Mouse (Mus musculus): ENCODE measurements around the gene Tmem127. TPM values are rescaled to one million over a fixed set of nuclear protein-coding genes. Genes with fewer than 3 reads are reported as not detected.
A peak's percentile ranks its signal among the peaks of the same experiment; 100 is the strongest.
"Not testable (repeated sequence)": the region's sequence is repeated elsewhere in the genome, so short reads cannot be mapped to it uniquely, and the experiment has no call there.

Tmem127 gene
- total and polyA plus RNA-seq, 3 experiments: 84.1 to 150 (median 87.6) TPM

DNA sequence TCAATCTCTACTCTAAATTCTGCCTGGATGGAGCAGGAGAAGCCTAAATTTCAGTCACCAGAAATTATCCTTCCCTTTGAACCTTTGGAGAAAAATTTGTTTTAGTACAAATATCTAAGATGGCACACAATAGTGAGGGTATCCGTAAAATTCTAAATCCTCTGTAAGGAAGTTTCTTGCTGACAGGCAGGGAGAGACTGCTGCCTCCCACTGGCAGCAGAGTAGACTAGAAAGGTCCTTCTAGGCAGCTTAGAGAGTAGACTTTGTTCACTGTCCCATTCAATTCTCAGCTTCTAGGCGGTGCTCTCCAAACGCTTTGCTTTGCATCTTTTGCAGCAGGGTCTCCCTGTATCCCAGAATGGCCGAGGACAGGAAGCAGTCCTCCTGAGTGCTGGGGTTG, 20.1 kb downstream of the Tmem127 start:
- DNase-seq: no peak

DNA sequence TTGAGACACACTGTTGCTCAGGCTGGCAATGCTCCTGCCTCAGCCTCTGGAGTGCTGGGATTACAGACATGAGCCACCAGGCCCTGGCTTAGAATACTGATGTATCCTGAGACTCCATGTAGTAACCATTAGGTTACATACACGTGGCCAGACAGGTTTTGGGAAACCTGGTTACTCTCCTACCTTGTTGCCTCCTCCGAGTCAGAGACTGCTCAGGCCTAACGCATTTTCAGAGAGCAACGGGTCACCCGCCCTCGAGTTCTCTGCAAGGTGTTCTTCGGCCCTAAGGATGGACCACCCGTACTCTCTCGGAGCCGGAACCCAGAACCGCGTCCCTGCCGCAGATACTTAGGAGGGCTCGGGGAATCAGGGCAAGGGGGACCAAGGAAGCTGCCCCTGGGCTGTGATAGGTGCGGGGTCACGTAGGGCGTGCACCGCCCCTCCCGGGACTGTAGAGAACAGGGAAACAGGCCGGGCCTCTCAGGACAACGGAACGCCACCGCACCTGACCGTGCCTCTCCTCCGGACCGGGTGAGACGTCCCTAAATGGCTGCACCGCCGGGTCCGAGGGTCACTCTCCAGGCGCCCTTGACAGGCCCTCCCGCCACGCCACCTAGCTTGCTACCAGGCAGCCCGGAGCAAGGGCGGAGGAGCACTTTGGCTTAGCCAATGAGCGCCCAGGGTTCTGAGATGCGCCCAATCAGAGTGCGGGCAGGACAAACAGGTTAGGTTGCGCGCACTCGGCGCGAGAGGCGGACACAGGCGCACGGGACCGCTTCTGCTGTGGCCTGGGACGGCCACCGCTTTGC, 22.0 kb downstream of the Tmem127 start, which contains the start of gene Stard7:
Gene Stard7, plus strand, starts transcription at position 728 of the 809 bp plus-strand sequence.
- DNase-seq: peak; percentile 98

DNA sequence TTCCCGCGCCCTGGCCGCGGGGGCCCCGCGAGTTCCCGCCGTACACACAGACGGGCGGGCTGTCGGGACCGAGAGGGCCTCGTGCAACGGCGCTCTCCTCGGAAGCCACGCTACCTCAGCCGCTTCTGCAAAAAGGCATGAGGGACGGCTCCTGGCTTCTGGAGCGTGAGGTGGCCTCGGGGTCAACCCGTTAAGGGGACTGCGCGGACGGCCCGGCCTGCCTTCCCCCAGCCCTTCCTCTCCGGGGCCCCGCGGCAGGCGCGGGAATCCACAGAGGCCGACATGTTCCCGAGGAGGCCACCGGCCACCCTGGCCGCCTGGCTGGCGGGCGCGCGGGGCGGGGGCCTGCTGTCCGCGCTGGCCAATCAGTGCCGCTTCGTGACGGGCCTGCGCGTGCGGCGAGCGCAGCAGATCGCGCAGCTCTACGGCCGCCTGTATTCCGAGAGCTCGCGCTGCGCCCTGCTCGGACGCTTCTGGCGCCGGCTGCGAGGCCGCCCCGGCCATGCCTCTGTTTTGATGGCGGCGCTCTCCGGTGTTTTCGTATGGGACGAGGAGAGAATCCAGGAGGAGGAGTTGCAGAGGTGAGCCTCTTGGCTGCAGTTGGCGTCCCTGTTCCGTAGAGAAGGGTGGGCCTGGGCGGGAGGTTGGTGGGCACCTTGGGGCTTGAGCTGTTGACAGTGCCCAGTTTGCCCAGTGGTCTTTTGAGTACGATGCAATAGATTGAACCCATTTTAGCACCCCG, 22.8 kb downstream of the Tmem127 start:
- peak; percentile 94 for DNase-seq

GRCm38 (mm10) chr2:127271042-127271515, 23.4 kb downstream of the Tmem127 start:
- DNase-seq: peak; percentile 49

GRCm38 (mm10) chr2:127272049-127272448, 24.3 kb downstream of the Tmem127 start:
- not testable (repeated sequence) for DNase-seq

GRCm38 (mm10) chr2:127272806-127273205, 25.1 kb downstream of the Tmem127 start:
- DNase-seq: no peak

- no peak for DNase-seq
Measured at GRCm38 (mm10) chr2:127274590-127274989, 26.9 kb downstream of the Tmem127 start.

DNA sequence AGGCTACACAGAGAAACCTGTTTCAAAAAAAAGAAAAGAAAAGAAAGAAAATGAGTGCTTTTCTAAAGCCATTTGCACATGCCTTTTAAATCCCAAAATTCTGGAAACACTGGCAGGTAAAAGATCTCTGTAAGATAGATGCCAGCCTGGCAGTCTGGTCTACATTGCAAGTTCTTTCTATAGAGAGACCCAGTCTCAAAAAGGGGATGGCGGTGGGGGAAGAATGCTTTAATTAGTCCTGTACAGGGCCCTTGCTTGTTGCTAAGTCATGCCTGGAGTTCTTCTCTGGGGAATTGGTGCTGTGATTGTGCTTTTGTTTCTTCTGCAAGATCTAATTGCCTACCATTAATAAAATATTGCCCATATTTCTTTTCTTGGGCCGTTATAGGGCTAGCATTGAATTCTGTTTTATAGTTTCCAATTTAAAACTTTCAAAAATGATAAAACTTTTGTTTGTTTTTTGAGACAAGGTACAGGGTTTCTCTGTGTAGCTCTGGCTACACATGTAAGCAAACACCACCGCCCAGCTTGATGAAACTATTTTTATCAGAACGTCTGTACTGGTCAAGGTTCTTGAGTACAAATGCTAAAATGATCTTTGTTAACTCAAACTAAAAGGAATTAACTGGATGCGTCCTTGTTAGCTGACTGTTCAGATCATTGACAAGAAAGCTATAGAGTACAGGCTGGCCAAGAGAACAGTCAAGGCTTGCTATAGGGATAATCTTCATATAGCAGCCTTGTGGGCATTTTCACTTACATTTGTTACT, 28.0 kb downstream of the Tmem127 start:
- no peak for DNase-seq

- no peak for DNase-seq
Measured at GRCm38 (mm10) chr2:127278162-127278561, 30.5 kb downstream of the Tmem127 start.

GRCm38 (mm10) chr2:127292250-127292649, 44.5 kb downstream of the Tmem127 start:
- DNase-seq: no peak

DNA sequence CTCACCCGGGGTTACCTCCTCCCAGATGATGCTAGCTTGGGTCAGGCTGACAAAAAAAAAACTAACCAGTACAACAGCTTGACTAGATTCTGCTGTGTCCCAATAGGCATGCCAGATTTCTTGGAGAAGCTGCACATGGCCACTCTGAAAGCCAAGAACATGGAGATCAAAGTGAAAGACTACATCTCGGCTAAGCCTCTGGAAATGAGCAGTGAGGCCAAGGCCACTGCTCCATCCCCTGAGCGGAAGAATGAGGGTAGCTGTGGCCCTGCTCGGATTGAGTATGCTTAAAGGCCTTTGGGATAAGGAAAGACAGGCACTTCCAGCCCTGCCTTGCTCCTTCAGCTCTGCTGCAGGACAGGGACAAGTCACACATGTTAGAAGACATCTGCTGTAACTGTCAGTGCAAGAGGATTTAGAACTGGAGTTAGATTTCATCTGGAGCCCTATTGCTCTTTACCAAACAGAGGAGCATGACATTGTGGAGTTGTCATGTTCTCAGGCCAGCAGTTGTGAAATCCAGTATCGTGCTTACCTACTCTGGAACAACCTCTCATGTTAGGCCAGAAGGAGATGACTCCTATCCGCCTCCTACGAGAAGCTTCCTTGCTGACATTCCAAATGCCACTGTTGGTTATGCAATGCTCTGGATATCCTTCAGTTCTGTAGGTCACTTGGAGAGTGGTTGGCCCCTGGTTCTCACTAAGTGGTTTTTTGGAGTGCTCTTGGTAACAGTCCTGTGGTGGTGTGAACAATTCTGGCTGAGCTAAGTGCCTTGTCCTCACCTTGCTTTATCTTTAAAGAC, 49.5 kb downstream of the Tmem127 start:
- peak; percentile 48 for DNase-seq

DNA sequence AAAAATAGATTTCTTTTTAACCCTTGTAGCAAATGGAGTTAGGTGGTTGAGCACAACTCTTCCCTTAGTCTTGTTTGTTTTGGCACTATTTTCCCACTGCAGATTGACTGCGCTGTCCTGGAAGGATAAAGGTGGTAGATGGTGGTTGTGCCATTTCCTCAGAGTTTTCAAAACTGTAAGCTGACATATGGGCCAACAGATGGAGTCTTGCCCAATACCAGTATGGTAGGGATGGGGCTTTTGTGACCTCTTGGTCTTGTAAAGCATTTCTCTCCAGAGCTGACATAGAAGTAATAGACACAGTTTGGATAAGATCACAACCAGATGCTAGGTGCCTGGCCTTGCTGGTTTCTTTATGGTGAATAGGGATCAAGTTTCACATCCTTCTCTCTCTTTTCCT, 50.3 kb downstream of the Tmem127 start:
- DNase-seq: no peak

DNA sequence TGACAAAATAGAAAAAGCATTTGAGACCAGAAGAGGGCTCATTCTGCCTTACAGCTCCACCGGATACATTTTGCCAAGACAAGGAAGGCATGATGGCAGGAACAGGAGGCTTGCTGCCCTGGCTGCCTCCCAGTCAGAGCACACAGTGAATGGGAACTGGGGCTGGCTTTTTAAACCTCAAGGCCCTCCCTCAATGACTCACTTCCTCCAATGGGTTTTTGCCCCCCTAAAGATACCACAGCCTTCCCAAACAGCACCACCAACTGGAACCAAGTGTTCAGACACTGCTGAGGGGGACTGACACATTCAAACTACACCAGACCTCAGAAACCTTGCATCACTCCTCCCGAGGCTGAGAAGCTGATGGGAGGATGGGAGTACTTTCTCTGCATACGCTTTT, 53.0 kb downstream of the Tmem127 start:
- no peak for DNase-seq

DNA sequence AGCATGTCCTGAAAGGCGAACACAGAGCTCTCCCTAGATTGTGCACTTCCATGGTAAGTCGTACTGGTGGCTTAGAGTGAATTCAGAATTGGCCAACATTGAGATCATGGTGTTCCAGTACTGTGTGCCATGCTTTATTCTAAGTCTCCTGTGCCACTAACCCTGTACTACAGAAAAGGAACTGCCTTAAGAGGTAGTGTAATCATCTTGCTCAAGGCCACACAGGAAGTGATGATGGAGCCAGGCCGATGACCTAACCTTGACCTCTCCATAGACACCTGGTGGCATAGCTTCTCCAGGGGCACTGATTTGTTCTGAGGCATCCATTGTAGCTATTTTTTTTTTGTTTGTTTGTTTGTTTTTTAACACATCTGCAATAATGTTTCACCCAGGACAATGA, 54.2 kb downstream of the Tmem127 start:
- no peak for DNase-seq

DNA sequence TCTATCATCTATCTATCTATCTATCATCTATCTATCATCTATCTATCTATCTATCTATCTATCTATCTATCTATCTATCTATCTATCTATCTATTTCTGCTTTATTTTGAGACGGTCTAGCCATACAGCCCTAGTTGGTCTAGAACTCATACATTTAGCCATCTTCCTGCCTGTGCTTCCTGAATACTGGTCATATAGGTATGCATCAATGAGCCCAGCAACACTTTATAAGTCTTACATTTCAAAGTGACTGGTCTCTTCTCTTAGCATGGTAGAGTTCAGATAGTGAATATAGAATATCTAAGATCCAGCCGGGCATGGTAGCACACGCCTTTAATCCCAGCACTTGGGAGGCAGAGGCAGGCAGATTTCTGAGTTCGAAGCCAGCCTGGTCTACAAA, 56.5 kb downstream of the Tmem127 start:
- DNase-seq: not testable (repeated sequence)

- DNase-seq: no peak
Measured at GRCm38 (mm10) chr2:127304609-127305210, 57.0 kb downstream of the Tmem127 start.

- DNase-seq: no peak
Measured at GRCm38 (mm10) chr2:127306123-127306522, 58.4 kb downstream of the Tmem127 start.

DNA sequence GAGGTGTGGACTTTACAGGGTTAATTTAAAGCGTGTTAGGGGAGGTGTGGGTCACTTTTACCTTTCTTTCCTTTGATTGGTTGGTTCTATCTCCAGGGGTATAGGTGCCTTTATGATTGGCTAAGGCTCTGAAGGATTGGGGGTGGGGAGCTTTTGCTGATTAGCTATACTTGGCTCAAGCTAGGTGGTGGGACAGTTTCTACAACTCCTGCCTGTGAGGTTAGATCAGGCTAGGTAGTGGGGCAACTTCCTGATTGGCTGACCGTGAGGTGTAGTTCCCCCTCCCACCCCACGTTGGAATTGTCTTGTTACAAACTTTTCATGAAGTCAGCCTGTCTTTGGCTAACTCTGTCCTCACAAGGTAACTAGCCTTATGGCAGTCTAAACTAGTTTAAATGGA, 59.5 kb downstream of the Tmem127 start:
- DNase-seq: no peak

DNA sequence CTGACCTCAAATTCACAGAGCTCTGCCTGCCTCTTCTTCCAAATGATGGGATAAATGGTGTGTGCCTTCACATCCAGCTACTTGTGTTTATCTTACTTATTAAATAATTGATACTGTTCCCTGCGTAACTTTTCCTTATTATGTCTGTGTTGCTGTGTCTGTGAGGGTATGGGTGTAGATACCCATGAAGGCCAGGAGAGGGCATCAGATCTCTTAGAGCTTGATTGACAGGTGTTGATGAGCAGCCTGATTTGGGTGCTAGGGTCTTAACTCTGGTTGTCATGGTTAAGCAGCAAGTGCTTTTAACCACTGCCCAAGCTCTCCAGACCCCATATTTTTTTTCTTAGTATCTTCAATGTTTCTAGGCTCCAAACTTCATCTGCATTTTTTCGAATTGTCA, 61.0 kb downstream of the Tmem127 start:
- no peak for DNase-seq

- no peak for DNase-seq
Measured at GRCm38 (mm10) chr2:127310246-127310645, 62.5 kb downstream of the Tmem127 start.

DNA sequence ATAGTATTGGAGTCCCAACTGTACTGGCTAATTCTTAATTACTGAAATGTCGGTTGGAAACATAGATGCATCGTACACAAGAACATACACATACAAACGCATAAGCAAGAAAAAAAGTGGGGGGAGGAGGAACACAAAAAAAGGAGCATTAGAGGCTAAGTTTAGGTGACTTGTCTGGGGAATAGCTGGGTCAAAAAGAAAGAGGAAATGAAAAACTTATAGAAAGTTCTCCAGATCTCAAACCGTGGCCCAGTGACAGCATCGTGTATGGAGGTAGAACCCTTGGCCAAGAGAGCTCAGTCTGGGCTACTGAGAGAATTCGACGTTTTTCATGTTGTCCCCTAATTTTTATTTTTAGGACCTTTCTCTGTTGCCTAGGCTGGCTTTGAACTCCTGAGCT, 63.0 kb downstream of the Tmem127 start:
- DNase-seq: no peak
